Mouse (Mus musculus): ENCODE results near the gene Sdc4. TPM values are rescaled to one million over a fixed set of nuclear protein-coding genes. Genes with fewer than 3 reads are reported as not detected.

The Sdc4 gene
- polyA plus RNA-seq, 1 experiment from 2014 or later = 101 TPM

DNA sequence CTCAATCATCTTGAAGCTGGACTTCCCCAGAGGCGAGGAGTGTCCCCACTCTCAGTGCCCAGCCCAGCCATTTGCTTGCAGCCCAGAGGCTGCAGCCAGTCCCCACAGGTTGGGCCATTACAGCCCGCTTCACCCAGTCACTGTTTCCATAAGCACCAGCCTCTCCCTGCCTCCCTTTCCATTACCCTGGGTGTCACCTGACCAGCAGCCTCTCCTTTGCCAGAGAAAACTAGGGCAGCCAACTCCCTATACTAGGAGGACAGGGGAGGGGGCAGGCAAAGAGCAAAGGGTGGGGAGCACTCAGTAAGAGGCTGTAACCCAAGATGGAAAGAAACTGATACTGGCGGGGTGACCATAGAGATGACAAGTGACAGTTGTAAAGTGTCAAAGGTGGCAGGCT, 6.7 kb downstream of the Sdc4 start:
- Histone ChIP-seq H3K4me3 (ENCODE audit: low read depth, low read length) (no peak overlapping the region), H3K36me3 (ENCODE audit: insufficient read depth) (no peaks in the 10 kb centered on the region), H3K9me3 (ENCODE audit: low read depth, low read length) (no peaks in the 10 kb centered on the region), H3K27me3 (ENCODE audit: insufficient read depth, low read length) (no peaks in the 10 kb centered on the region), H3K9ac (no peak overlapping the region), H3K27ac (ENCODE audit: low read depth) (peak overlapping the region; percentile 4; the same call in 1 of the 2 replicates), H3K4me1 (ENCODE audit: insufficient read depth) (peaks cover 55% of the 10 kb centered on the region), H3K4me2 (0 out of 2 replicates have a peak overlapping the region, but pooled peaks have one; percentile 10)
- no peak for DNase-seq
- ATAC-seq (ENCODE audit: insufficient read depth) = no peak
- no peak for TF ChIP-seq CTCF (IDR thresholded peaks at IDR 0.05; ENCODE audit: low read depth)
- WGBS = 54% methylated on average over 3 of the region's 3 CpGs

DNA sequence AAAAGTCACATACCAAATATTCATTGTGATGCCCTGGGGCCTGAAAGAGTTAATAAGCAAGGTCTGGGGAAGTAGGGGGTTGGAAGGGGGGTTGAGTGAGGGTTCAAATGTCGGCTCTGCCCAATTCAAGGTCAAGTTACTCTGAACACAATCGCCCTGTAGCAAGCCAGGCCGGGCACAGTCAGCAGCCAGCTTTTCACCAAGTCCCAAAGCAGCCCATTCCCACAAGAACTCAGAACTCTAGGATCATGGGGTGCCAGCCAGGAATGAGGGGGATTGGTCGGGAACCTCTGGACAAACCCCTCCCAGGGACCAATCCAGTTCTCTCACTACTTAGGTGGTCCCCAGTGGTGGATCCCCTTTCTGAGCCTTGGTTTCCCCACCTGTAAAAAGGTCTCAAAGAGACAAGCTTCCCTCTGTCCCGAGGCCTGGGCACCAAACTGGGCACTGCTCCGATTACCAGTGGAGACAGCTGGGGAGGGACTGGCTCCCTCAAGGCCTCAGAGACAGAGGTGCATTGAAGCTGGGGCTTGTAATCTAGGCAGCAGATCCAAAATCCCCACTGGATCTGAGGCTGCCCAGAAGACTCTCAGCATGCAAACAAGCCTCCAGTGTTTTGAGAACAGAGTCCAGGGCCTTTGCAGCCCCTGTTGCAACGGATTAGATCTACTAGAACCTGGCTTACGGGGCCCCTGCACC, 7.3 kb downstream of the Sdc4 start:
- no peak for DNase-seq
- peaks cover 59% of the 10 kb centered on the region for H3K4me1 ChIP-seq (ENCODE audit: insufficient read depth)
- no peak for TF ChIP-seq CTCF (IDR thresholded peaks at IDR 0.05; ENCODE audit: low read depth)

DNA sequence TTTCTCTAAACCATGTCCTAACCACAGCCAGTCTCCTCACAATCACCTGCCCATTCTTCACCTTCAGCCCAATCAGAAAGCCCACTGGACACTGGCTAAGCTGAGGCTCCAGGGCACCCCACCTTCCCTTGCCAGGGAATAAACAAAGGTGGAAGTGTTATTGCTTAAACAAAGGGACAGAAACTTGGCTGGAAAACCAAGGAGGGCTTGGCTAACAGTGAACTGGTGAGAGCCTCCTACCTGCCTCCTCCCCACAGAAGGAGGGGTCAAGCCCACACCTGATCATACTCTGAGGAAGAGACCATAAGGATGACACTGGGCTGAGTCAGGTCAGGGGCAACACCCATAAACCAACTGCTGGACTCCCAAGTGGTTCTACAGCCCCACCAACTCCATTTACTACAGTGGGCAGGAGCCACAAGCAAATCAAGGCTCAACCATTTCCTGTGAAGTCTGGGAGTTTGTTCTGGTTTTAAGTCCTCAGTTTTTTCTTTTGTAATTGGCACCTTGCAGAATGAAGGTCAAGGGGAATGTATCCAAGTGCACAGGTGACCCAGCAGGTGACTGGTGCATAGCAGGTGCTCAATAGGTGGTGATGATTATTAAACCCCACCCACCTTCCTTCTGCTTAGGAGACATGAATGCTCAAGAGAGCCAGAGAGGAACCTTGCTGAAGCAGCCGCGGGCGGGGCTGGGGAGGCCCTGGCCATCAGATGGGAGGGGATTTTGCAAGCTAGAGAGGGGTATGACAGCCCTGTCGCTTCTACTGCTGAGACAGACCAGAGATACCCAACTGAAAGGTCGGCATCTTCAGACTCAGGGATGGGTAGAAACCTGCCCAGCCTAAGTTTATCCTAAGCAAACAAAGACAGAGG, 8.2 kb downstream of the Sdc4 start:
- Histone ChIP-seq H3K36me3 (ENCODE audit: insufficient read depth) (no peaks in the 10 kb centered on the region), H3K27me3 (ENCODE audit: insufficient read depth, low read length) (no peaks in the 10 kb centered on the region), H3K4me3 (ENCODE audit: low read depth, low read length) (no peak overlapping the region), H3K27ac (ENCODE audit: low read depth) (peak overlapping the region; percentile 42; the same call in 1 of the 2 replicates), H3K9ac (no peak overlapping the region), H3K4me1 (ENCODE audit: insufficient read depth) (peaks cover 66% of the 10 kb centered on the region), H3K4me2 (no peak overlapping the region), H3K9me3 (ENCODE audit: low read depth, low read length) (no peaks in the 10 kb centered on the region)
- DNase-seq = no peak
- 31% methylated on average over 5 of the region's 5 CpGs for WGBS
- no peak for ATAC-seq (ENCODE audit: insufficient read depth)
- TF ChIP-seq CTCF (IDR thresholded peaks at IDR 0.05; ENCODE audit: low read depth) = no peak

More for the DNA sequence above, 7.3 kb downstream of the Sdc4 start:
- Histone ChIP-seq H3K27me3 (ENCODE audit: insufficient read depth, low read length) (no peaks in the 10 kb centered on the region), H3K4me2 (0 out of 2 replicates have a peak overlapping the region, but pooled peaks have one; percentile 10), H3K9me3 (ENCODE audit: low read depth, low read length) (no peaks in the 10 kb centered on the region), H3K36me3 (ENCODE audit: insufficient read depth) (no peaks in the 10 kb centered on the region), H3K27ac (ENCODE audit: low read depth) (peak overlapping the region; percentile 4; the same call in 1 of the 2 replicates), H3K4me3 (ENCODE audit: low read depth, low read length) (no peak overlapping the region), H3K9ac (no peak overlapping the region; the same call in 1 of the 2 replicates)
- no peak for ATAC-seq (ENCODE audit: insufficient read depth)
- WGBS = 21% methylated on average over 8 of the region's 8 CpGs

DNA sequence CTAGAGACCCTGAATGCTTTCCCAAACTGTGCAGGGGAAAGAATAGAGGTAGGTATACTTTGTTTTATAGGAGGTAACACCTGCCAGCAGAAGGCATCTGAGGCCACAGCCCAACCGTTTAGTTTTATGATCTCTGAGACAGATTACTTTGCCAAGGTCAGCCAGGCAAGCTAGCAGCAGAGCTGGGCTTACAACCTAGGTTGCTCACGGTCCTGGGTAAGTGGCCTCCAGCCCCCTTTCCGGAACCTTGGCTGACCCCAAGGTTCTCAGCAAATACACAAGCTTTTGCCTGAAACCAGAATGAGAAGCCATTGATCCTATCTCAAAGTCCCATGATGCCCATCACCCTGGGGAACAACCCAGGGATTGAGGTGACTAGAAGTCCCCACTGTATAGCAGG, 9.0 kb downstream of the Sdc4 start:
- H3K36me3 ChIP-seq (ENCODE audit: insufficient read depth) = no peaks in the 10 kb centered on the region
- H3K27me3 ChIP-seq (ENCODE audit: insufficient read depth, low read length) = no peaks in the 10 kb centered on the region
- H3K9ac ChIP-seq = no peak overlapping the region
- peaks cover 64% of the 10 kb centered on the region for H3K4me1 ChIP-seq (ENCODE audit: insufficient read depth)
- WGBS = 39% methylated on average over 3 of the region's 3 CpGs
- no peak for TF ChIP-seq CTCF (IDR thresholded peaks at IDR 0.05; ENCODE audit: low read depth)
- no peak overlapping the region for H3K4me2 ChIP-seq
- no peaks in the 10 kb centered on the region for H3K9me3 ChIP-seq (ENCODE audit: low read depth, low read length)
- DNase-seq = no peak
- no peak overlapping the region for H3K27ac ChIP-seq (ENCODE audit: low read depth)
- no peak overlapping the region for H3K4me3 ChIP-seq (ENCODE audit: low read depth, low read length)
- no peak for ATAC-seq (ENCODE audit: insufficient read depth)

DNA sequence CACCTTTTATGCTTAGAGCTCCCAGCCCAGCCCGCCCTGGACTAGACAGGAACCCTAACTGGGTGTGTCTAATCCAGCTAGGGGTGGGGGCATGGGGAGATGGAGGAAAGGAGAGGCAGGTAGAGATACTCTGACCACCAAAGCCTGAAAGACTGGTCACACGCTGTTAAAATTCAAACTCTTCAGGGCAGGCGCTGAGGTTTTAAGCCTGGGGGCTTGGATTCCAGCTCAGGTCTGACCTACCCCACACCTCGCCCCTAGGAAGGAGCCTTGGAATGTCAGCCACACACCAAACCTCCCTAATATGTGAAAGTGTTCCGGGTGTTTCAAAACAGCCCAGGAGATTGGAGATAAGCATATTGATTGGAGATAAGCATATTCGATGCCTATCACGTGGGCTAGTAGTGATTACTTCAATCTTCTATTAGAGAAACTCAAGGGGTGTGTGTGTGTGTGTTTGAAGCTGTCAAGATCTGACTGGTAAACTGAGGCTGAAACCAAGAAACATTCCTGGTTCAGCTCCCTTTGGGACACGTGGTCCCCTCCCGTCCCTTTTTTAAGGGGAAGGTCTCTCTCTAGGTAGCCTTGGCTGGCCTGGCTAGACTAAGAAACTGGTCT, 10.3 kb downstream of the Sdc4 start:
- Histone ChIP-seq H3K27me3 (ENCODE audit: insufficient read depth, low read length) (no peaks in the 10 kb centered on the region), H3K4me2 (peak overlapping the region; percentile 36), H3K9ac (no peak overlapping the region), H3K4me3 (ENCODE audit: low read depth, low read length) (no peak overlapping the region), H3K27ac (ENCODE audit: low read depth) (peak overlapping the region; percentile 51; the same call in 1 of the 2 replicates), H3K36me3 (ENCODE audit: insufficient read depth) (peaks cover 10% of the 10 kb centered on the region; the same call in 1 of the 2 replicates), H3K9me3 (ENCODE audit: low read depth, low read length) (no peaks in the 10 kb centered on the region), H3K4me1 (ENCODE audit: insufficient read depth) (peaks cover 51% of the 10 kb centered on the region)
- DNase-seq = no peak
- WGBS = 65% methylated on average over 9 of the region's 9 CpGs
- no peak for TF ChIP-seq CTCF (IDR thresholded peaks at IDR 0.05; ENCODE audit: low read depth)
- no peak for ATAC-seq (ENCODE audit: insufficient read depth)

DNA sequence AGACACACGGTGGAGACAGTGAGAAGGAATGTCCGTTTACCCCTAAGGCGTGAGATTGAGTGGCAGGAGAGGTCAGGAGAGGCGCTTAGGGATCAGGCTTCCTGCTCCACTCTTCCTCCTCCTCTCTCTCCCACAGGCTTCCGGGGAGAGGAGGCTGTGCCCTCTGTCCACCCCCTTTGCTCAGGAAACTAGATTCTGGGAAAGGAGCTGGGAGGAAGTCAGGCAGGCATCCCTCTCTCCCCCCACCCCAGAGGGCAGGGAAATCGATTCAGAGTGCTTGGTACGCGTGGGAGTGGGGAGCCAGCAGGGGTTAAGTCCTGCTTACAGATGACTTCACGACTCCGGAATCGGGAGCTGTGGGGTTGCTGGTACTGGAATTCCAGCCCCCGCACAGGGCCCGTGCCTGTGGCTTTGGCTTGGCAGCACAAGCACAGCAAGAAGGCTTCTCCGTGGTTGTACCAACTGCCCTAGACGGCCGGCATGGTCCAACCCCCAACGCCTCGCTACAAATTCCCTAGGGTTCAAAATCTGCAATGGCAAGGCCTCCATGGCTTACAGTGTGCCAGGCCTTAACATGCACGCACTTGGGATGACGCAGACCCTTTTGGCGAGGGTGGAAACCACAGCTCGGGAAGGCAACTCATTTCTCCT, 11.0 kb downstream of the Sdc4 start:
- no peak for TF ChIP-seq CTCF (IDR thresholded peaks at IDR 0.05; ENCODE audit: low read depth)
- Histone ChIP-seq H3K36me3 (ENCODE audit: insufficient read depth) (peaks cover 17% of the 10 kb centered on the region; the same call in 1 of the 2 replicates), H3K9ac (peak overlapping the region; percentile 26; the same call in 1 of the 2 replicates), H3K27ac (ENCODE audit: low read depth) (peak overlapping the region; percentile 51), H3K4me3 (ENCODE audit: low read depth, low read length) (no peak overlapping the region), H3K4me1 (ENCODE audit: insufficient read depth) (peaks cover 49% of the 10 kb centered on the region), H3K4me2 (peak overlapping the region; percentile 36), H3K9me3 (ENCODE audit: low read depth, low read length) (no peaks in the 10 kb centered on the region), H3K27me3 (ENCODE audit: insufficient read depth, low read length) (no peaks in the 10 kb centered on the region)
- DNase-seq (peak; percentile 51), ATAC-seq (ENCODE audit: insufficient read depth) (no peak)
- WGBS = 20% methylated on average over 22 of the region's 22 CpGs

All from lung, embryonic 14.5 days (tissue).